Mouse (Mus musculus): ENCODE measurements at regions not wholly inside any gene's neighbourhood (a gene's known extent, or its start where the extent isn't known, plus 50 kb on each side); places are given as distances from the start of the nearest gene placed in this dataset.

GRCm38 (mm10) chr3:17794251-17795061, 153.8 kb upstream of the Cypt12 start:
- intact Hi-C loops (cut with DNase I), result loop anchor here (2.0 kb wide), 1 partner anchor 978 kb away; no protein-coding TSS in a partner anchor
- peak in 1 of 2 experiments; percentile 76 for DNase-seq (ENCODE audit: low spot score in 2 of 2)

- peak in 1 of 2 experiments; percentile 30 for DNase-seq (ENCODE audit: low spot score in 2 of 2)
- intact Hi-C loops (cut with DNase I), result loop anchor here (2.0 kb wide), 1 partner anchor 979 kb away; no protein-coding TSS in a partner anchor
Measured at GRCm38 (mm10) chr3:17795271-17796260, 152.6 kb upstream of the Cypt12 start.

GRCm38 (mm10) chr3:17796766-17797165, 151.4 kb upstream of the Cypt12 start:
- intact Hi-C loops (cut with DNase I), result no loop called here
- DNase-seq (ENCODE audit: low spot score in 2 of 2), result peak in 1 of 2 experiments; percentile 17

GRCm38 (mm10) chr3:17798399-17798798, 149.8 kb upstream of the Cypt12 start:
- intact Hi-C loops (cut with DNase I), result no loop called here
- DNase-seq (ENCODE audit: low spot score in 2 of 2), result peak; percentile 72 to 79

- intact Hi-C loops (cut with DNase I), result no loop called here
Measured at GRCm38 (mm10) chr3:17799120-17799519, 149.1 kb upstream of the Cypt12 start.

GRCm38 (mm10) chr3:17800810-17801209, 147.4 kb upstream of the Cypt12 start:
- intact Hi-C loops (cut with DNase I), result no loop called here

More at GRCm38 (mm10) chr3:17799120-17799519, 149.1 kb upstream of the Cypt12 start:
- DNase-seq (ENCODE audit: low spot score in 2 of 2), result no peak

GRCm38 (mm10) chr3:17801479-17801878, 146.7 kb upstream of the Cypt12 start:
- DNase-seq (ENCODE audit: low spot score in 2 of 2), result no peak
- intact Hi-C loops (cut with DNase I), result no loop called here

More at GRCm38 (mm10) chr3:17800810-17801209, 147.4 kb upstream of the Cypt12 start:
- DNase-seq (ENCODE audit: low spot score in 2 of 2), result no peak

- DNase-seq (ENCODE audit: low spot score in 2 of 2), result no peak
- intact Hi-C loops (cut with DNase I), result no loop called here
Measured at GRCm38 (mm10) chr3:17805185-17805584, 143.0 kb upstream of the Cypt12 start.

- intact Hi-C loops (cut with DNase I), result no loop called here
- no peak for DNase-seq (ENCODE audit: low spot score in 2 of 2)
Measured at GRCm38 (mm10) chr3:17811290-17811689, 136.9 kb upstream of the Cypt12 start.

- intact Hi-C loops (cut with DNase I), result loop anchor here (1.0 to 10.0 kb wide), 3 partner anchors 1009 to 1513 kb away; no protein-coding TSS in a partner anchor
- DNase-seq (ENCODE audit: low spot score in 2 of 2), result no peak
Measured at GRCm38 (mm10) chr3:17824201-17824600, 124.0 kb upstream of the Cypt12 start.

GRCm38 (mm10) chr3:17824662-17825061, 123.5 kb upstream of the Cypt12 start:
- DNase-seq (ENCODE audit: low spot score in 2 of 2), result no peak

GRCm38 (mm10) chr3:17825254-17825890, 122.8 kb upstream of the Cypt12 start:
- no peak for DNase-seq (ENCODE audit: low spot score in 2 of 2)
- intact Hi-C loops (cut with DNase I), result loop anchor here (2.0 to 10.0 kb wide), 3 partner anchors 1011 to 1803 kb away; no protein-coding TSS in a partner anchor

More at GRCm38 (mm10) chr3:17824662-17825061, 123.5 kb upstream of the Cypt12 start:
- intact Hi-C loops (cut with DNase I), result loop anchor here (1.0 to 10.0 kb wide), 4 partner anchors 1010 to 1802 kb away; no protein-coding TSS in a partner anchor

GRCm38 (mm10) chr3:17834706-17835105, 113.5 kb upstream of the Cypt12 start:
- peak; percentile 35 to 71 for DNase-seq (ENCODE audit: low spot score in 2 of 2)
- intact Hi-C loops (cut with DNase I), result loop anchor here (1.0 to 2.0 kb wide), 2 partner anchors 17 to 36 kb away; no protein-coding TSS in a partner anchor

GRCm38 (mm10) chr3:17847609-17848008, 100.6 kb upstream of the Cypt12 start:
- intact Hi-C loops (cut with DNase I), result no loop called here
- peak; percentile 25 to 34 for DNase-seq (ENCODE audit: low spot score in 2 of 2)

- intact Hi-C loops (cut with DNase I), result no loop called here
- DNase-seq (ENCODE audit: low spot score in 2 of 2), result no peak
Measured at GRCm38 (mm10) chr3:17848181-17848580, 100.0 kb upstream of the Cypt12 start.

GRCm38 (mm10) chr3:17862367-17862766, 85.8 kb upstream of the Cypt12 start:
- no peak for DNase-seq (ENCODE audit: low spot score in 2 of 2)

GRCm38 (mm10) chr3:17865112-17865511, 83.1 kb upstream of the Cypt12 start:
- no peak for DNase-seq (ENCODE audit: low spot score in 2 of 2)
- intact Hi-C loops (cut with DNase I), result no loop called here

More at GRCm38 (mm10) chr3:17862367-17862766, 85.8 kb upstream of the Cypt12 start:
- intact Hi-C loops (cut with DNase I), result no loop called here

GRCm38 (mm10) chr3:17870895-17871482, 77.2 kb upstream of the Cypt12 start:
- no peak for DNase-seq (ENCODE audit: low spot score in 2 of 2)
- intact Hi-C loops (cut with DNase I), result loop anchor here (2.0 kb wide), 1 partner anchor 36 kb away; no protein-coding TSS in a partner anchor

GRCm38 (mm10) chr3:17895869-17896268, 52.3 kb upstream of the Cypt12 start:
- intact Hi-C loops (cut with DNase I), result no loop called here
- no peak for DNase-seq (ENCODE audit: low spot score in 2 of 2)
